Mouse (Mus musculus) Muller cell, postnatal 12 days (primary cell): Measurements from ENCODE around the gene Ndufa8.

Experiments
- DNase-seq: peaks from one replicate; pipeline ENCODE4 v3.0.0-alpha.2; 2015; ENCODE audit errors: inconsistent ontology term

Gene Ndufa8

GRCm38 (mm10) chr2:36048164-36048563 lies 1.0 kb downstream of the Ndufa8 start:
- DNase-seq = peak; percentile 4

GRCm38 (mm10) chr2:36040872-36041271 lies 8.3 kb downstream of the Ndufa8 start:
- DNase-seq = no peak

- DNase-seq = no peak
These were observed 9.8 kb downstream of the Ndufa8 start for GRCm38 (mm10) chr2:36039297-36039985.

- DNase-seq = no peak
These were observed 13.7 kb downstream of the Ndufa8 start for GRCm38 (mm10) chr2:36035413-36036081.

GRCm38 (mm10) chr2:36034898-36035297 lies 14.3 kb downstream of the Ndufa8 start:
- DNase-seq = no peak

- no peak for DNase-seq
These were observed 15.2 kb downstream of the Ndufa8 start for GRCm38 (mm10) chr2:36033966-36034365.

- DNase-seq = no peak
These were observed 16.3 kb downstream of the Ndufa8 start for GRCm38 (mm10) chr2:36032884-36033283.

GRCm38 (mm10) chr2:36023291-36023690 lies 25.9 kb downstream of the Ndufa8 start:
- no peak for DNase-seq

- peak; percentile 67 for DNase-seq
These were observed 27.6 kb downstream of the Ndufa8 start for GRCm38 (mm10) chr2:36021385-36022159.

- no peak for DNase-seq
These were observed 36.2 kb downstream of the Ndufa8 start for GRCm38 (mm10) chr2:36013010-36013409.

- DNase-seq = no peak
These were observed 37.8 kb downstream of the Ndufa8 start for GRCm38 (mm10) chr2:36011331-36011825.

- no peak for DNase-seq
These were observed 38.6 kb downstream of the Ndufa8 start for GRCm38 (mm10) chr2:36010579-36010978.

GRCm38 (mm10) chr2:36009386-36009785 lies 39.8 kb downstream of the Ndufa8 start:
- peak; percentile 66 for DNase-seq

- no peak for DNase-seq
These were observed 41.1 kb downstream of the Ndufa8 start for GRCm38 (mm10) chr2:36008071-36008470.

GRCm38 (mm10) chr2:36002188-36002587 lies 47.0 kb downstream of the Ndufa8 start:
- no peak for DNase-seq

- no peak for DNase-seq
These were observed 48.8 kb downstream of the Ndufa8 start for GRCm38 (mm10) chr2:36000390-36000789.

GRCm38 (mm10) chr2:35999212-35999611 lies 50.0 kb downstream of the Ndufa8 start:
- DNase-seq = no peak

- no peak for DNase-seq
These were observed 50.8 kb downstream of the Ndufa8 start for GRCm38 (mm10) chr2:35998416-35998815.

GRCm38 (mm10) chr2:35996753-35997152 lies 52.5 kb downstream of the Ndufa8 start:
- no peak for DNase-seq

GRCm38 (mm10) chr2:35994303-35994702 lies 54.9 kb downstream of the Ndufa8 start:
- DNase-seq = no peak

GRCm38 (mm10) chr2:35993481-35993880 lies 55.7 kb downstream of the Ndufa8 start:
- no peak for DNase-seq

- no peak for DNase-seq
These were observed 56.9 kb downstream of the Ndufa8 start for GRCm38 (mm10) chr2:35992259-35992658.
